Mouse (Mus musculus) heart, embryonic 10.5 days (tissue): ENCODE results near the gene Mrpl58. TPM values are rescaled to one million over a fixed set of nuclear protein-coding genes. Genes with fewer than 3 reads are reported as not detected.
A peak's percentile ranks its signal among the peaks of the same experiment; 100 is the strongest.

ENCODE experiments used
- DNase-seq: peaks from one replicate; pipeline ENCODE4 v3.0.0-alpha.2; 2017; ENCODE audit warnings: low spot score
- H3K27ac ChIP-seq: fragments of 300-500 bp; sonication (generic); 2 replicates; pipeline ENCODE4 v1.5.1; 2016; ENCODE audit warnings: mild to moderate bottlenecking
- H3K27me3 ChIP-seq: fragments of 300-500 bp; sonication (generic); 2 replicates; pipeline ENCODE4 v1.6.1; 2016; ENCODE audit warnings: mild to moderate bottlenecking; ENCODE audit not compliant: poor library complexity, insufficient read depth, severe bottlenecking
- H3K36me3 ChIP-seq: fragments of 300-500 bp; sonication (generic); 2 replicates; pipeline ENCODE4 v1.6.1; 2016; ENCODE audit warnings: mild to moderate bottlenecking, moderate library complexity
- H3K4me1 ChIP-seq: fragments of 300-500 bp; sonication (generic); 2 replicates; pipeline ENCODE4 v1.6.1; 2016; ENCODE audit warnings: mild to moderate bottlenecking
- H3K4me3 ChIP-seq: fragments of 300-500 bp; sonication (generic); 2 replicates; pipeline ENCODE4 v1.5.1; 2016; ENCODE audit warnings: mild to moderate bottlenecking, moderate library complexity
- H3K9me3 ChIP-seq: fragments of 300-500 bp; sonication (generic); 2 replicates; pipeline ENCODE4 v1.6.1; 2016; ENCODE audit warnings: mild to moderate bottlenecking, moderate library complexity
- WGBS: fragments of 180-500 bp; shearing (Covaris S2); methylation state at CpG from one replicate; pipeline ENCODE4 v1.1.7; 2016; 5-methylcytosine and 5-hydroxymethylcytosine counted together
- microRNA-seq: library from miRNA; unstranded; fragments of <30 nt; microRNA quantifications from one replicate; pipeline ENCODE4, GENCODE M21; 2017
- polyA plus RNA-seq: library from polyadenylated mRNA; unstranded; fragments of >200 nt; fragmentation: Nextera tagmentation; extraction: Ambion mirVana; gene quantifications from 2 replicates; pipeline ENCODE4 v1.2.1, GENCODE M21; 2016

The Mrpl58 gene
- polyA plus RNA-seq, 1 experiment from 2014 or later: 202 TPM

DNA sequence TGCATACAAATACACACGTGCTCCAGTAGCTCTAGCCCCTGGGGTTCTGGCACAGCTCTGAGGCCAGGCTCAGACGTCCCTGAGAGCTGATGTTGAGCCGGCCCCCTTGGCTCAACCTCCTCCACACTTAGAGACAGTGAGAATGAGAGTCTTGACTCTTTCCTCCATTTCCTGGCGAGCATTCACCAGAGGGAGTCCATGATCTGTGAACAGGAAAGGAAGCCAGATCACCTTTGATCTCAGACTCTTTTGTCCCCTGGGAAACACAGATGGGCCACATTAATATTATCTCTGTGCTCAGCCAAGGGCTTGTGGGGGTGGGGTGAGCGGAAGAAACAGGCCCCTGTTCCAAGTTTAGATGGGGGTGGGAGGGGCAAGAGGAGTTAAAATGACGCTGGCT lies 53.9 kb downstream of the Mrpl58 start:
- Histone ChIP-seq H3K36me3 (no peaks in the 10 kb centered on the region), H3K4me1 (peaks cover 32% of the 10 kb centered on the region), H3K27ac (0 out of 2 replicates have a peak overlapping the region, but pooled peaks have one; percentile 1), H3K9me3 (no peaks in the 10 kb centered on the region), H3K27me3 (peaks cover 5% of the 10 kb centered on the region), H3K4me3 (no peak overlapping the region)
- 19% methylated on average over 6 of the region's 6 CpGs for whole genome bisulfite sequencing
- no peak for DNase-seq

DNA sequence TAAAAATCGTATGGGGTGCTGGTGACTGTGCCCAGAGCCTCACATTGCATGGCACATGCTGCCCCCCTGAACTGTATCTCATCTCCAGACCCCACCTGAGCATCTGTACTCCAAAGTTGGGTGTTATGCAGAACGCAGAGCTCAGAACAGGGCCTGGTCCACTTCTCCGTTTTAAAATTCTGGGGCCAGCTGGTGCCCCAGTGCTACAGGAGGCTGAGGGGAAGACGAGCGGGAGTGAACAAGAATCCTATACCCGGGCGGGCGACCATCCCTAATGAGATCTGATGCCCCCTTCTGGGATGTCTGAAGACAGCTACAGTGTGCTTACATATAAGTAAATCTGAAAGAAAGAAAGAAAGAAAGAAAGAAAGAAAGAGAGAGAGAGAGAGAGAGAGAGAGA lies 57.4 kb downstream of the Mrpl58 start:
- WGBS: 23% methylated on average over 8 of the region's 8 CpGs

DNA sequence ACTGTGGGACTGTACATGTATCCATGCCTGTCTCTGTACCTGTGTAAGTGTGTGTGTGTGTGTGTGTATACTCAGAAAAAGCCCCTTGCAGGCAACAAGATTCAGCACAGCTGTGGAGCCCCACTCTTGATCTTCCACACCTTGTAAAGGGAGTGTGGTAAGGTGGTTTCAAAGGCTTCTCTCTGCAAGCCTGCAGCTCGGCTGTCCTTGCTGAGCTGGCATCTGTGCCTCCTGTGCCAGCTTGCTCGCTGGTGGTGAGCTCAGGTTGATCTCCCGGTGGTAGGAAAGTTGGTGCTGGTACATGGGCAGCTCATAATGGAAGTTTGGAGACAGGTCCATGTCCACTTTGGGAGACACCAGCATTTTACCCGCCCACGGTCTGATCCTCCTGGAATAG lies 58.3 kb downstream of the Mrpl58 start:
- H3K36me3 ChIP-seq: no peaks in the 10 kb centered on the region
- H3K27me3 ChIP-seq: peaks cover 6% of the 10 kb centered on the region
- peaks cover 44% of the 10 kb centered on the region for H3K4me1 ChIP-seq
- no peak overlapping the region for H3K27ac ChIP-seq
- H3K4me3 ChIP-seq: no peak overlapping the region
- 71% methylated on average over 5 of the region's 5 CpGs for WGBS
- no peaks in the 10 kb centered on the region for H3K9me3 ChIP-seq
- no peak for DNase-seq

More for the DNA sequence above, 57.4 kb downstream of the Mrpl58 start:
- Histone ChIP-seq H3K27ac (no peak overlapping the region), H3K4me3 (no peak overlapping the region), H3K9me3 (no peaks in the 10 kb centered on the region), H3K4me1 (peaks cover 42% of the 10 kb centered on the region), H3K36me3 (no peaks in the 10 kb centered on the region), H3K27me3 (peaks cover 6% of the 10 kb centered on the region)
- DNase-seq: no peak

Small RNA genes within 50 kb of the gene (microRNA-seq; reads per million reads assigned to microRNA genes)
- not detected for gene Mir3968

Other genes with a start within 250 kb of the Mrpl58 start
- gene Slc9a3r1, start 240.4 kb upstream of the Mrpl58 start, polyA plus RNA-seq: 29.5 and 74.6 TPM in 2 replicates
- gene Tmem104, start 216.3 kb upstream of the Mrpl58 start, polyA plus RNA-seq: 9.6 TPM in 2 replicates
- gene Nat9, start 215.9 kb upstream of the Mrpl58 start, polyA plus RNA-seq: 15.8 and 17.0 TPM in 2 replicates
- gene Grin2c, start 136.5 kb upstream of the Mrpl58 start, polyA plus RNA-seq: 0.23 and 0.65 TPM in 2 replicates
- gene Fdxr, start 126.7 kb upstream of the Mrpl58 start, polyA plus RNA-seq: 14.3 and 16.5 TPM in 2 replicates
- 0.64 and 1.3 TPM in 2 replicates for gene Fads6, start 106.1 kb upstream of the Mrpl58 start, polyA plus RNA-seq
- gene Otop2, start 96.6 kb upstream of the Mrpl58 start, polyA plus RNA-seq: not detected in 2 replicates
- 0.26 and 0.34 TPM in 2 replicates for gene Ush1g, start 81.7 kb upstream of the Mrpl58 start, polyA plus RNA-seq
- gene Otop3, start 69.0 kb upstream of the Mrpl58 start, polyA plus RNA-seq: 0.05 TPM in 1 of 2 replicates, not detected in the other
- gene Hid1, start 36.0 kb upstream of the Mrpl58 start, polyA plus RNA-seq: 5.5 and 8.6 TPM in 2 replicates
- 8.2 and 11.3 TPM in 2 replicates for gene Cdr2l, start 21.8 kb upstream of the Mrpl58 start, polyA plus RNA-seq
- 1,131 and 1,417 TPM in 2 replicates for gene Atp5h, start 16.2 kb downstream of the Mrpl58 start, polyA plus RNA-seq
- gene Kctd2, start 16.4 kb downstream of the Mrpl58 start, polyA plus RNA-seq: 12.3 and 13.3 TPM in 2 replicates
- 0.19 and 0.23 TPM in 2 replicates for gene Trim80, start 36.8 kb downstream of the Mrpl58 start, polyA plus RNA-seq
- 0.33 and 0.36 TPM in 2 replicates for gene Slc16a5, start 58.7 kb downstream of the Mrpl58 start, polyA plus RNA-seq
- 5.4 and 7.6 TPM in 2 replicates for gene Armc7, start 71.9 kb downstream of the Mrpl58 start, polyA plus RNA-seq
- 79.3 and 95.0 TPM in 2 replicates for gene Nt5c, start 88.1 kb downstream of the Mrpl58 start, polyA plus RNA-seq
- 451 and 471 TPM in 2 replicates for gene Jpt1, start 110.6 kb downstream of the Mrpl58 start, polyA plus RNA-seq
- 713 and 931 TPM in 2 replicates for gene Sumo2, start 132.5 kb downstream of the Mrpl58 start, polyA plus RNA-seq
- gene Nup85, start 160.7 kb downstream of the Mrpl58 start, polyA plus RNA-seq: 179 and 208 TPM in 2 replicates
- 105 and 108 TPM in 2 replicates for gene Mrps7, start 200.2 kb downstream of the Mrpl58 start, polyA plus RNA-seq
- 25.4 and 25.7 TPM in 2 replicates for gene Gga3, start 200.3 kb downstream of the Mrpl58 start, polyA plus RNA-seq
- gene Mif4gd, start 209.2 kb downstream of the Mrpl58 start, polyA plus RNA-seq: 19.6 and 22.7 TPM in 2 replicates
- gene Slc25a19, start 224.5 kb downstream of the Mrpl58 start, polyA plus RNA-seq: 33.5 and 45.5 TPM in 2 replicates